Mouse (Mus musculus) kidney, postnatal 4 days (tissue): ENCODE measurements at regions not wholly inside any gene's neighbourhood (a gene's known extent, or its start where the extent isn't known, plus 50 kb on each side); places are given as distances from the start of the nearest gene placed in this dataset.
"Not testable (repeated sequence)": the region's sequence is repeated elsewhere in the genome, so short reads cannot be mapped to it uniquely, and the experiment has no call there.

Source experiments
- DNase-seq, 2 experiments: peaks; one replicate each; pipeline ENCODE4 v3.0.0; 2021; ENCODE audit warnings: mixed read lengths in 2 of 2

- peak; percentile 42 to 43 for DNase-seq
These were observed 174.6 kb downstream of the Eepd1 start for GRCm38 (mm10) chr9:25655767-25656513.

GRCm38 (mm10) chr9:25656534-25656933, 175.2 kb downstream of the Eepd1 start:
- DNase-seq, result no peak

- DNase-seq, result no peak
These were observed 202.4 kb downstream of the Eepd1 start for GRCm38 (mm10) chr9:25683635-25684333.

GRCm38 (mm10) chr9:25693632-25694031, 212.3 kb downstream of the Eepd1 start:
- peak; percentile 33 to 44 for DNase-seq

- DNase-seq, result no peak
These were observed 213.7 kb downstream of the Eepd1 start for GRCm38 (mm10) chr9:25695018-25695417.

- no peak for DNase-seq
These were observed 232.3 kb downstream of the Eepd1 start for GRCm38 (mm10) chr9:25713636-25714035.

GRCm38 (mm10) chr9:25744162-25744561, 262.8 kb downstream of the Eepd1 start:
- DNase-seq, result no peak

GRCm38 (mm10) chr9:25751138-25751537, 269.8 kb downstream of the Eepd1 start:
- no peak for DNase-seq

- DNase-seq, result no peak
These were observed 292.6 kb downstream of the Eepd1 start for GRCm38 (mm10) chr9:25773899-25774298.

GRCm38 (mm10) chr9:25782631-25783030, 301.3 kb downstream of the Eepd1 start:
- DNase-seq, result no peak

- DNase-seq, result no peak
These were observed 314.0 kb downstream of the Eepd1 start for GRCm38 (mm10) chr9:25795142-25795910.

GRCm38 (mm10) chr9:25809562-25809961, 328.2 kb downstream of the Eepd1 start:
- DNase-seq, result no peak

GRCm38 (mm10) chr9:25833295-25833694, 351.9 kb downstream of the Eepd1 start:
- no peak for DNase-seq

- DNase-seq, result not testable (repeated sequence)
These were observed 368.6 kb downstream of the Eepd1 start for GRCm38 (mm10) chr9:25849914-25850313.

- not testable (repeated sequence) for DNase-seq
These were observed 369.3 kb downstream of the Eepd1 start for GRCm38 (mm10) chr9:25850608-25851007.

GRCm38 (mm10) chr9:25854545-25854944, 373.2 kb downstream of the Eepd1 start:
- DNase-seq, result no peak

- DNase-seq, result no peak
These were observed 388.9 kb downstream of the Eepd1 start for GRCm38 (mm10) chr9:25870260-25870659.

- DNase-seq, result no peak
These were observed 415.1 kb downstream of the Eepd1 start for GRCm38 (mm10) chr9:25896333-25896905.
